Mouse (Mus musculus): Measurements from ENCODE around the gene Crip2. TPM values are rescaled to one million over a fixed set of nuclear protein-coding genes. Genes with fewer than 3 reads are reported as not detected.

The Crip2 gene
- polyA plus RNA-seq, 1 experiment from 2014 or later: 350 TPM

DNA sequence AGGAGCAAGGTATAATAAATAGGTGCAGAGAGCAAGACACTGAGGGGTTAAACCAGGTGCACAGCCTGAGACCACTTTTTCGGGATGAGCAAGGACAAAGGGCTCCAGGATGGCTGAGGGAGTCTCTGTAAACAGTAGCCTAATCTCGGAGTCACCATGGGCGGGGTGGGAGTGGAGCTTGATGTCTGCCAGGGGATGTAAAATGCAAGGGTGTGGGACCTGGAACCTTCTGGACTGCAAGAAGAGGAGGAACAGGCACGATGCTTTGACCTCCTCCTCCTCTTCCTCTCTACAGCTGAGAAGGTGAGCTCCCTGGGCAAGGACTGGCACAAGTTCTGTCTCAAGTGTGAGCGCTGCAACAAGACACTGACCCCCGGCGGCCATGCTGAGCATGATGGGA lies 3.1 kb downstream of the Crip2 start:
- Histone ChIP-seq H3K9ac (peak overlapping the region; percentile 79), H3K4me2 (peak overlapping the region; percentile 88), H3K4me1 (replicated peaks) (peaks cover 68% of the 10 kb centered on the region), H3K27me3 (no peaks in the 10 kb centered on the region), H3K36me3 (peaks cover 31% of the 10 kb centered on the region), H3K4me3 (peak overlapping the region; percentile 69), H3K9me3 (no peaks in the 10 kb centered on the region), H3K27ac (replicated peaks) (no peak overlapping the region)
- no peak for ATAC-seq (ENCODE audit: low read depth)
- 68% methylated on average over 7 of the region's 7 CpGs for WGBS

DNA sequence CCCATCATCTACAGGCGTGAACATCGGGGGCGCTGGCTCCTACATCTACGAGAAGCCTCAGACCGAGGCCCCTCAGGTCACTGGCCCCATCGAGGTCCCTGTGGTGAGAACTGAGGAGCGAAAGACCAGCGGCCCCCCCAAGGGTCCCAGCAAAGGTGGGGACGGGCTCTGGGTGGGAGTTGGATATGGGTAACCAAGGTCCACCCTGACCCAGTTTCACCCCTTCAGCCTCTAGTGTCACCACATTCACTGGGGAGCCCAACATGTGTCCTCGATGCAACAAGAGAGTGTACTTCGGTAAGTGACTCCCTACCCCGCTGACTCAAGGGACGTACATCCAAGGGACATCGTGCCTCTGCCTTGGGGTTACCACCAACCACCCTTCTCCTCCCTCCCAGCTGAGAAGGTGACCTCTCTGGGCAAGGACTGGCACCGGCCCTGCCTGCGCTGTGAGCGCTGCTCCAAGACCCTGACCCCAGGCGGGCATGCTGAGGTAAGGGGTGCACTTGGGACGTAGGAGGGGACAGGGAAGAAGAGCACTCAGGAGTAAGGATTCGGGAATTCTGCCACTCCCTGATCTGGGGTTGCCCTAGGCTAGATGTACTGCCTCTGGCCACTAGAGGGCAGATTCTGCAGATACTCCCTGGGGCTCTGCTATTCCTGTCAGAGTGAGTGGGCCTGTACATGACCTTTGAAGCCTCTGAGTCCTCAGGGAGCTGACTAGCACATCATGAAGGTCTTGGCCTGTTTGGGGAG lies 4.1 kb downstream of the Crip2 start:
- Histone ChIP-seq H3K27ac (replicated peaks) (no peak overlapping the region), H3K9ac (no peak overlapping the region), H3K4me2 (no peak overlapping the region), H3K4me3 (no peak overlapping the region), H3K9me3 (no peaks in the 10 kb centered on the region), H3K27me3 (no peaks in the 10 kb centered on the region), H3K36me3 (peaks cover 25% of the 10 kb centered on the region), H3K4me1 (replicated peaks) (peaks cover 65% of the 10 kb centered on the region)
- ATAC-seq (ENCODE audit: low read depth): no peak
- 77% methylated on average over 20 of the region's 20 CpGs for WGBS

DNA sequence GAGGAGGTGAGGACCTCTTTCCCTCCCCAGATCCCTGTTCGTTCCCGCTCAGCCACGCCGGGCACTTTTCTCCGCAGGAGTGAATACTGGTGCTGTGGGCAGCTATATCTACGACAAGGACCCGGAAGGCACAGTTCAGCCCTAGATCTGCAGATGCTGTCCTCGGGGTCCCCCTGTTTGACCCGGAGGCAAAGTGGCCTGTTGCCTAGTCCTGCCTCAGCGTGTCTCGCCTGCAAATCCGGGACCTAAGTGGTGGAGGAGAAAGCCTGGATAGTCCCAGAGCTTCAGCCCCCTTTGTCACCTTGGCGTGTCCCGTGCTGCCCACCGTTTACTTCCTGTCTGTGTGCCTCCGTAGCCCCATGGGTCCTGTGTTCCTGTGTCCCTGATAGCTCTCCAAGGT lies 4.8 kb downstream of the Crip2 start:
- Histone ChIP-seq H3K9me3 (no peaks in the 10 kb centered on the region), H3K4me1 (replicated peaks) (peaks cover 62% of the 10 kb centered on the region), H3K36me3 (peaks cover 25% of the 10 kb centered on the region), H3K4me3 (no peak overlapping the region), H3K27me3 (peaks cover 2% of the 10 kb centered on the region; the same call in 1 of the 2 replicates), H3K27ac (replicated peaks) (no peak overlapping the region), H3K9ac (no peak overlapping the region), H3K4me2 (no peak overlapping the region)
- no peak for ATAC-seq (ENCODE audit: low read depth)
- WGBS: 92% methylated on average over 16 of the region's 16 CpGs

DNA sequence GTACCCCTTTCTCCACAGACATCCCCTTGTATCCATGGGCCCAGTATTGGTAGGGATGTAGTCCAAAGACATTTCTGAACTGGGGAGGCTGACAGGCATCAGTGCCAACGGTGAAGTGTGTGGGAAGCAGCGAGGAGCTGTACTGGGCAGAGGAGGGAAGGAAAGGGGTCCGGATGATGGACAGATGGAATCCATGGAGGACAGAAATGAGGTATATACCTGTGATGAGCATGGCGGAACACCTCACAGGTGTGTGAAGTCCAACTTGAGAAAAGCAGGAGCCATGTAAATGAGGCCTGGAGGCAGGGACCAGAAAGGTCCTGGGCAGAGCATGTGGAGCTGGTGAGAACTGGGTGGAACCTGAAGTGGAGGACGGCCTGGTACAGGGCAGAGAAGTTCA lies 5.6 kb downstream of the Crip2 start:
- Histone ChIP-seq H3K9me3 (no peaks in the 10 kb centered on the region), H3K4me2 (no peak overlapping the region), H3K27ac (replicated peaks) (no peak overlapping the region), H3K4me3 (no peak overlapping the region), H3K27me3 (peaks cover 7% of the 10 kb centered on the region), H3K36me3 (peaks cover 25% of the 10 kb centered on the region), H3K9ac (no peak overlapping the region), H3K4me1 (replicated peaks) (peaks cover 61% of the 10 kb centered on the region)
- no peak for ATAC-seq (ENCODE audit: low read depth)
- WGBS: 91% methylated on average over 5 of the region's 5 CpGs

DNA sequence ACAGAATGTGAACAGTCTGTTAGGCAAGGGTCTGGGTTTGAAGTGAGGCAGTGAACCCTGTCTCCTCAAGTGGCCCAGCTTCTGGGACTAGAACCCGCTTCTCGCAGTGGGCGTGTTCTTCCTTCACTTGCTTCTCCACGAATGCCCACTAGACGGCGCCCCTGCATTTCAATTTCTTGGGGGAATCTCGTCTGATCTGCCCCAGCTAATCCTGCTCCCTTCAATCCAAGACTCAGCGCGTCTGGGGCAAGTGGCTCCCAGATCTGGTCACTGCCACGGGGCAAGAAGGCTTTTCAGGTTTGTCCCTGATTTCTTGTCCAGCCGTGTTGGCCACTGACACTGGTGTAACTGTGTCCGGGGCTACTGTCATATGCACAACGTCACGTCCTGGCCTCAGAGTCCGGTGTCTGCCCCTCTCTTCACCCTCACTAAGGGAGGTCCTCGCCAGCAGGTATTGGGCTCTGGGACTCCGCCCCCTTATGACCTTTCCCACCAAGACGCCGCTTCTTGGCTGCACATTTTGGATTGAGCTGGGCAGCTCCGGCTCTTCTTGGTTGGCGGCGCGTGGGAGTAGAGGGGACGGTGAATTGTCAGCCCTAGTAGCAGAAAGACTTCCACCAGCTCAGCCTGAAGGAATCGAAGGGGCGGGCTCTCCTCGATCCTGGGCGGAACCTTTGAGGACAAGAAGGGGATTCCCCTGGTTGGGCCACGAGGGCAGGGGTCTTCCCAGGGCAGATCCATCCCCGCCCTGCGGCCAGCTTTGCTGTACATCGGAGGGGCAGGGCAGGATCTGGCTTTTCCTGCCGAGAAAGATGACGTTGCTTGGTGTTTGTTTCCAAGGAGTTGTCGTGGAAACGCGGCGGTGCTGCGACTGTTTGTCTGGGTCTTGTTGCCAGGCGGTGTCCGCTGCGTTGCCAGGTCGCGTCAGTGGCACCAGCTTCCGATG lies 6.3 kb downstream of the Crip2 start, which contains the start of gene Crip1:
TSS of gene Crip1 (plus strand) at position 205 of the 946 bp plus-strand sequence.
- Histone ChIP-seq H3K4me3 (peak within 1 kb of the TSS; percentile 11; the same call in 1 of the 2 replicates), H3K4me2 (peak within 1 kb of the TSS; percentile 35), H3K36me3 (peaks cover 25% of the 10 kb centered on the region), H3K4me1 (replicated peaks) (peaks cover 55% of the 10 kb centered on the region), H3K27me3 (peaks cover 15% of the 10 kb centered on the region), H3K9me3 (no peaks in the 10 kb centered on the region), H3K9ac (peak within 1 kb of the TSS; percentile 42; the same call in 1 of the 2 replicates), H3K27ac (replicated peaks) (peak within 1 kb of the TSS; percentile 52; the same call in 1 of the 2 replicates)
- 7% methylated on average over 45 of the region's 45 CpGs for WGBS
- ATAC-seq (ENCODE audit: low read depth): no peak

DNA sequence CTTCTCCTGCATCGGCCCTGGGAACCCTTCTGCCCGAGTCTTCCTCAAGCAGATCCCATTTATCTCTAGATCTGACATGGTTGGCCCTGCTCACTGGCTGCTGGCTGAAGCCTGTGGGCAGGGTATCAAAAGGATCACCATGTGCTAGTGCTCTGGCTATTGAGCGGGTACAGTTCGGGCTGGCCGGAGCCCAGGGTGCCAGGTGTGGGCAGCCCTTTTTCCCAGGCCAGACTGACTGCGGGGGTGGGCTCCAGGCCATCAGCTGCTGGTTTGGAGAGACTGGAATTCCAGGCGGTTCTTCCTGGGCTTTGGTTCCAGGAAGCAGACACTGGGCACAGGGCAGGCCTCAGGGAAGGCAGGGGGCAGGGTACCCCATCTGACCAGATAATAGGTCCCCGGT lies 7.4 kb downstream of the Crip2 start:
- no peak for ATAC-seq (ENCODE audit: low read depth)

DNA sequence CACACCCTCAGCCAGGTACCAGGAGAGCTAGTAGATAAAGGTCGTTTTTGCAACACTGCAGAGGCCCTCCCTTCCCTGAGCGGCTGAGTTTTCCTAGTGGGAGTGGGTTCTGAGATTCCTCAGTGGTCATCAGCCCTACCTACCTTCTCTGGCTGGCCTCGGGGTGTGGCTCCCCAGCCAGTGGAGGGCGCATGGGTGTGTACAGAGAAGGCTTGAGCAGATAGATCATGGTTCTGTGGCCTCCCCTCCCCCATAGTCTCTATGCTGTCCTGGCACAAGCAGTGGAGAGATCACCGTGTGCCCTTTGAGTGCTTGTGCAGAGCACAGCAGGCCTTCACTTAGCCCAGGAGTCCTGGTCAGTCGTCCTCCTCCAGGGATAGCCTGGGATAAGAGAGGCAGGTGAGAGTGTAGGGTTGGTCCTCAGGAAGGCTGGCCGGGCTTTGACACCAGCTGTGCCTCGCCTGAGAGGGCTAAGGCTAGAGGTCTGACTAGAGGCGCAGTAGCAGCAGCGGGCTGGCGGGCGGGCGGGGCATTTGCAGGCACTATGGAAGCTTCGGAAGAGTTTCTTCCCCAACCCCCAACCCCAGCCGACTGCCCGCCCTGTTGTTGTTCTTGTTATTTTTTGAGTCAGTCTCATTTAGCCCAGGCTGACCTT lies 8.5 kb downstream of the Crip2 start:
- Histone ChIP-seq H3K9me3 (no peaks in the 10 kb centered on the region), H3K4me2 (no peak overlapping the region), H3K9ac (no peak overlapping the region), H3K27ac (replicated peaks) (no peak overlapping the region), H3K36me3 (peaks cover 23% of the 10 kb centered on the region), H3K27me3 (peaks cover 35% of the 10 kb centered on the region), H3K4me1 (replicated peaks) (peaks cover 44% of the 10 kb centered on the region), H3K4me3 (no peak overlapping the region)
- no peak for ATAC-seq (ENCODE audit: low read depth)
- 37% methylated on average over 16 of the region's 16 CpGs for WGBS

More for the DNA sequence above, 7.4 kb downstream of the Crip2 start:
- H3K4me1 ChIP-seq (replicated peaks): peaks cover 54% of the 10 kb centered on the region
- H3K36me3 ChIP-seq: peaks cover 25% of the 10 kb centered on the region
- no peaks in the 10 kb centered on the region for H3K9me3 ChIP-seq
- peak overlapping the region; percentile 52; the same call in 1 of the 2 replicates for H3K27ac ChIP-seq (replicated peaks)
- H3K4me2 ChIP-seq: no peak overlapping the region
- peaks cover 26% of the 10 kb centered on the region for H3K27me3 ChIP-seq
- H3K9ac ChIP-seq: no peak overlapping the region
- 73% methylated on average over 8 of the region's 8 CpGs for WGBS
- no peak overlapping the region for H3K4me3 ChIP-seq

DNA sequence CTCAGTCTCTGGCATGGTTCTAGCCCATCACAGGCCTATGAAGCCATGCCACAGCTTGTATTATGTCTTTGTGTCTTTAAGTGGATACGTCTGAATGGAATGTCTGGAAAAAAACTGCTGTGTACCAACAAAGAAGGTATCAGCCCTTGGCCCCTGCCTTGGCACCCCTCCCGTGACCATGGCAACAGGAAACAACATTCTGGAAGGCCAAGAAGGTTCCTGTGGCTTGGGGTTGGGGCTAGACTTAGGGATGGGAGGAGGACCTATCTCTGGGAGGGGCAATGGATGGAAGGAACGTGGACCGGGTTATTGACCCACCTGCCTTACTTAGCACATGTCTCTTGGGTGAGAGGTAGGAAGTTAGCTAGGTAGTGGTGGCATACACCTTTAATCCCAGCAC lies 9.3 kb downstream of the Crip2 start:
- H3K9ac ChIP-seq: no peak overlapping the region
- H3K4me2 ChIP-seq: no peak overlapping the region
- H3K9me3 ChIP-seq: no peaks in the 10 kb centered on the region
- ATAC-seq (ENCODE audit: low read depth): no peak
- WGBS: 50% methylated on average over 4 of the region's 4 CpGs
- no peak overlapping the region for H3K27ac ChIP-seq (replicated peaks)
- H3K36me3 ChIP-seq: peaks cover 15% of the 10 kb centered on the region
- H3K27me3 ChIP-seq: peaks cover 35% of the 10 kb centered on the region
- peaks cover 41% of the 10 kb centered on the region for H3K4me1 ChIP-seq (replicated peaks)
- no peak overlapping the region for H3K4me3 ChIP-seq

DNA sequence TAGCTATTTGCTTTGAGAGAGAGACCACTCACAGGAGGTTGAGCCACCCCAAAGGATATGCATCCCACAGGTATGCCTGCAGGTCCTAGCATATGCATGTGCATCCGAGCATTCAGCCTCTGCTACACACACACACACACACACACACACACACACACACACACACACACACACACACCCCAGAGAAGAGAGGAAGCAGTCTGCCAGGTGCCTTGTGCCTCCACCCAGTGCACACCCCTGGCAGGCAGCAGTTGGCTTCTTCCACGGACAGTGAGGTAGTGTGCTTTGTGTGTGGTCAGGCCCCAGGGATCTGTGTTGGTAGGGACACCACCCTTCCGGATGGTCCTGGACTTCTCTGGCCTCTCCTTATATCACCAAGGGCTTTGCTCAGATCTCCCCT lies 9.9 kb downstream of the Crip2 start:
- Histone ChIP-seq H3K4me2 (no peak overlapping the region), H3K36me3 (peaks cover 9% of the 10 kb centered on the region), H3K9ac (no peak overlapping the region), H3K27ac (replicated peaks) (no peak overlapping the region), H3K9me3 (no peaks in the 10 kb centered on the region), H3K27me3 (peaks cover 35% of the 10 kb centered on the region), H3K4me1 (replicated peaks) (peaks cover 45% of the 10 kb centered on the region), H3K4me3 (no peak overlapping the region)
- no peak for ATAC-seq (ENCODE audit: low read depth)
- WGBS: 84% methylated on average over 3 of the region's 3 CpGs

DNA sequence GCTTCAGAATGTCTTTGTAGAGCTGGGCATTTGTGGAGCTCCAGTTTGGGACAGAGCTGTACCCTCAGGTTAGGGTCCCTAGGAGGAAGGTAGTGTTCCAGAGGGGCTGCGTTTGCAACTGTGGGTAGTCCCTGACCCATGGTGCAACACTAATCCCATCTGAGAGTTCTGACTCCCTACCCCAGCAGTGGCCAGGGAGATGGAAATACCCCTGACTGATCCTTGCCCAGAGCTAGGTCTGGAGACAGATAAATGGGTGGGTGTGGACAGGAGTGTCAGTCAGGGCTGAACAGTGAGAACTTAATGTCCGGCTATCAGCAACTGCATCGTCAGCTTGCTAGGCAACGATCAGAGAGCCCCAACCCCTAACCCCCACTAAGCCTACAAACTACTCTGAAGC lies 10.6 kb downstream of the Crip2 start:
- Histone ChIP-seq H3K36me3 (peaks cover 2% of the 10 kb centered on the region; the same call in 1 of the 2 replicates), H3K9ac (no peak overlapping the region), H3K4me3 (no peak overlapping the region), H3K27me3 (peaks cover 35% of the 10 kb centered on the region), H3K4me2 (no peak overlapping the region), H3K27ac (replicated peaks) (no peak overlapping the region), H3K4me1 (replicated peaks) (peaks cover 52% of the 10 kb centered on the region), H3K9me3 (no peaks in the 10 kb centered on the region)
- no peak for ATAC-seq (ENCODE audit: low read depth)
- 83% methylated on average over 4 of the region's 4 CpGs for WGBS

DNA sequence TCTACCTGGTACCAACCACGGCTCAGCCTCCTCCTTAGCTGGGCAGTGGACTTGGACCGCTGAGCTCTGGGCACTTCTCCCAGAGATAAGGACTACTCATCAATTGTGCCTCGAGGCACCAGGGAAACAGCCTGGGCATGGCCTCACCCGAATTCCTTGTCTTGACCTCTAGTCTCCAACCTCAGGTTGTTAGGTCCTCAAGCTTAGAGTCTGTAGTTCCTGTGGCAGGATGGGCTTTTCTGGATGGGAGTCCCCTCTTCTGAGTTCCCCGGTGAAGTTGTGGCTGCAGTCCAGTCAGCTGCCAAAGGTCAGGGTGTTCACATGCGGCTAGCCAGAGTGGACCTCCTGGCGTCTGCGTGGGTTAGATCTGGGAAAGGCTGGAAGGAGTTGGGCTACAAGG lies 11.0 kb downstream of the Crip2 start:
- peaks cover 52% of the 10 kb centered on the region for H3K4me1 ChIP-seq (replicated peaks)
- H3K9me3 ChIP-seq: no peaks in the 10 kb centered on the region
- H3K4me3 ChIP-seq: no peak overlapping the region; the same call in 1 of the 2 replicates
- WGBS: 77% methylated on average over 8 of the region's 8 CpGs
- H3K9ac ChIP-seq: no peak overlapping the region
- no peak overlapping the region for H3K4me2 ChIP-seq
- H3K27me3 ChIP-seq: peaks cover 35% of the 10 kb centered on the region
- no peak overlapping the region for H3K27ac ChIP-seq (replicated peaks)
- H3K36me3 ChIP-seq: no peaks in the 10 kb centered on the region
- ATAC-seq (ENCODE audit: low read depth): no peak

All from neural tube, embryonic 13.5 days (tissue).